Mouse (Mus musculus): ENCODE data around the gene Klrg1. TPM values are rescaled to one million over a fixed set of nuclear protein-coding genes. Genes with fewer than 3 reads are reported as not detected.
A peak's percentile ranks its signal among the peaks of the same experiment; 100 is the strongest.

Gene Klrg1
- polyA plus RNA-seq, 1 experiment from 2014 or later = not detected

DNA sequence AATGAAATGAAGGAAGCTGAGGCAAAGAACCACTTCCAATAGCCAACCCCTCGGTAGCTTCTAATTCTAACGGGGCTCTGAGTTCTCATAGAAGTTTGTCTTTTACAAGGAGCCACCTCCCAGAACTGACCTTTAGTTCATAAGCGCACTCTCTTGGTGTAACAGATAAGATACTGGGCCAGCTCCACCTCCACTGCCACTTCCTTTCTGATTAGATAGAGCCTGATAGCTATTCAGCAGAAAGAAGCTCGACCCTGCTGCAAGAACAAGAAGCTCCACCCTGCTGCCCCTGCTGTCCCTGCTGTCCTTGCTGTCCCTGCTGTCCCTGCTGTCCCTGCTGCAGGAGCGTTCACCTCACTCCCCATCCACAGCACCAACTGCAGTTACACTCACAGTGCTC lies 8.1 kb downstream of the Klrg1 start:
- Histone ChIP-seq H3K27ac (replicated peaks; ENCODE audit: low read depth, low read length) (no peak overlapping the region), H3K4me2 (ENCODE audit: low read depth, low read length) (no peak overlapping the region), H3K4me1 (ENCODE audit: control insufficient read depth, insufficient read depth, low read length) (no peaks in the 10 kb centered on the region), H3K27me3 (ENCODE audit: control insufficient read depth, insufficient read depth, low read length) (no peaks in the 10 kb centered on the region), H3K9ac (replicated peaks; ENCODE audit: low read length) (no peak overlapping the region), H3K4me3 (ENCODE audit: low read depth, low read length) (no peak overlapping the region), H3K9me3 (replicated peaks; ENCODE audit: control insufficient read depth, low read length) (no peaks in the 10 kb centered on the region), H3K36me3 (replicated peaks; ENCODE audit: control insufficient read depth, insufficient read depth, low read depth, low read length) (no peaks in the 10 kb centered on the region)
- WGBS = 69% methylated on average over 5 of the region's 5 CpGs
- DNase-seq (ENCODE audit: low spot score) (no peak), ATAC-seq (replicated peaks; ENCODE audit: insufficient number of reproducible peaks, low FRiP score, low TSS enrichment, low read depth) (no peak)

DNA sequence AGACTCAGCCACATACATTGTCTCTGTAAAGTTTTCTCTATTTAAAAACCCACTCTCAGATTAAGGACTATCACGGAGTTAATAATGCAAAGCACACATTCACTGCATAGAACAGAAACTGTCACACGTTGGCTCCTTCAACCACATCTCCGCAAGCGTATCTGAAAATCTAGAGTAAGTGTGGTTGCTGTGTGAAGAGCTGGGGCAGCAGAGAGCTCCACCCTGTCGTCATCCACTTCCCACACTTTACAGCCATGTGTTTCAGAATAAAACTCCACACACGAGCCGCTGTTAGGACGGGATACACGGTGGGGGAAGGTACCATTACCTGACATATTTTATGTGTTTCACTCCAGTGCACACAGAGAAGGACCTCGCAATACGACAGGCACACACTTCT lies 12.5 kb downstream of the Klrg1 start:
- H3K9ac ChIP-seq (replicated peaks; ENCODE audit: low read length) = no peak overlapping the region
- no peak overlapping the region for H3K27ac ChIP-seq (replicated peaks; ENCODE audit: low read depth, low read length)
- DNase-seq (ENCODE audit: low spot score) (no peak), ATAC-seq (replicated peaks; ENCODE audit: insufficient number of reproducible peaks, low FRiP score, low TSS enrichment, low read depth) (no peak)
- H3K9me3 ChIP-seq (replicated peaks; ENCODE audit: control insufficient read depth, low read length) = no peaks in the 10 kb centered on the region
- H3K4me2 ChIP-seq (ENCODE audit: low read depth, low read length) = no peak overlapping the region
- no peaks in the 10 kb centered on the region for H3K4me1 ChIP-seq (ENCODE audit: control insufficient read depth, insufficient read depth, low read length)
- no peaks in the 10 kb centered on the region for H3K36me3 ChIP-seq (replicated peaks; ENCODE audit: control insufficient read depth, insufficient read depth, low read depth, low read length)
- H3K4me3 ChIP-seq (ENCODE audit: low read depth, low read length) = no peak overlapping the region
- H3K27me3 ChIP-seq (ENCODE audit: control insufficient read depth, insufficient read depth, low read length) = no peaks in the 10 kb centered on the region
- 83% methylated on average over 11 of the region's 11 CpGs for WGBS

DNA sequence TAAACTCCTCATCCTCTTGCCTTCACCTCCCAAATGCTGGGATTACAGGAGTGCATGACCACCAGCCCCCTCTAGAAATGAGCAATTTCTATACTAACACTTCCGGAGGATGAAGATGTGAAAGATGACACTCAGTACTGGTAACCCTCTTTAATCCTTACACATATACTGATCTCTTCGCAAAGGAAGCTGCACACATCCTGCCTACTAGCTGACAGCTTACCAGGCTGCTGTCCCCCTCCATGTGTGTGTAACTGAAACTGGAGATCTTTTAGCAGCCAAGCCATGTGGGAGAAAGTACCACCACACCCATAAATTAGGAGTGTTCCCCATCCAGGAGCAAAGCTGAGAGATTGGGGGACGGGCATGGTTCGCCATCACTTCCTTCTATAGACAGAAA lies 13.5 kb downstream of the Klrg1 start:
- ATAC-seq (replicated peaks; ENCODE audit: insufficient number of reproducible peaks, low FRiP score, low TSS enrichment, low read depth) (no peak), DNase-seq (ENCODE audit: low spot score) (no peak)
- no peak overlapping the region for H3K9ac ChIP-seq (replicated peaks; ENCODE audit: low read length)
- H3K4me3 ChIP-seq (ENCODE audit: low read depth, low read length) = no peak overlapping the region
- no peaks in the 10 kb centered on the region for H3K9me3 ChIP-seq (replicated peaks; ENCODE audit: control insufficient read depth, low read length)
- no peaks in the 10 kb centered on the region for H3K36me3 ChIP-seq (replicated peaks; ENCODE audit: control insufficient read depth, insufficient read depth, low read depth, low read length)
- no peak overlapping the region for H3K27ac ChIP-seq (replicated peaks; ENCODE audit: low read depth, low read length)
- H3K4me2 ChIP-seq (ENCODE audit: low read depth, low read length) = no peak overlapping the region
- H3K4me1 ChIP-seq (ENCODE audit: control insufficient read depth, insufficient read depth, low read length) = no peaks in the 10 kb centered on the region
- 91% methylated on average over 4 of the region's 4 CpGs for WGBS
- no peaks in the 10 kb centered on the region for H3K27me3 ChIP-seq (ENCODE audit: control insufficient read depth, insufficient read depth, low read length)

DNA sequence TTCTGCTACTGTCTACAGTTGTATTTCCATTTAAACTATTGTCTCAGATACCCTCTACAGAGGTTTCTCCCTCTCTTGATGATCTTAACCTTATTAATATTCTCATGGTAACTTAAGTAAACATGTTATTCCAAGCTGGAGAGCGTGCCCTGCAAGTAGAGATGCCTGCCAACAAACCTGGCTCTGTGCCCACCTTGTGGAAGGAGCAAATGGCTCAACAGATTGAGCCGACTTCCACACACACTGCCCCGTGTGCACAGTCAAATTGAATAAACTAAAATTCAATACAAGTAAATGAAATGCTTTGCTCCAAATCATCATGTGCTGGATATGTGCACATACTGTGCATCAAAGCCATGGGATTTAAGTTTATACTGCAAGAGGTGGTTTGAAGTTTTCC lies 14.1 kb downstream of the Klrg1 start:
- Histone ChIP-seq H3K4me3 (ENCODE audit: low read depth, low read length) (no peak overlapping the region), H3K9me3 (replicated peaks; ENCODE audit: control insufficient read depth, low read length) (no peaks in the 10 kb centered on the region), H3K27ac (replicated peaks; ENCODE audit: low read depth, low read length) (no peak overlapping the region), H3K36me3 (replicated peaks; ENCODE audit: control insufficient read depth, insufficient read depth, low read depth, low read length) (no peaks in the 10 kb centered on the region), H3K4me1 (ENCODE audit: control insufficient read depth, insufficient read depth, low read length) (no peaks in the 10 kb centered on the region), H3K4me2 (ENCODE audit: low read depth, low read length) (no peak overlapping the region), H3K27me3 (ENCODE audit: control insufficient read depth, insufficient read depth, low read length) (no peaks in the 10 kb centered on the region), H3K9ac (replicated peaks; ENCODE audit: low read length) (no peak overlapping the region)
- DNase-seq (ENCODE audit: low spot score) (no peak), ATAC-seq (replicated peaks; ENCODE audit: insufficient number of reproducible peaks, low FRiP score, low TSS enrichment, low read depth) (no peak)
- WGBS = 68% methylated on average over 3 of the region's 3 CpGs

DNA sequence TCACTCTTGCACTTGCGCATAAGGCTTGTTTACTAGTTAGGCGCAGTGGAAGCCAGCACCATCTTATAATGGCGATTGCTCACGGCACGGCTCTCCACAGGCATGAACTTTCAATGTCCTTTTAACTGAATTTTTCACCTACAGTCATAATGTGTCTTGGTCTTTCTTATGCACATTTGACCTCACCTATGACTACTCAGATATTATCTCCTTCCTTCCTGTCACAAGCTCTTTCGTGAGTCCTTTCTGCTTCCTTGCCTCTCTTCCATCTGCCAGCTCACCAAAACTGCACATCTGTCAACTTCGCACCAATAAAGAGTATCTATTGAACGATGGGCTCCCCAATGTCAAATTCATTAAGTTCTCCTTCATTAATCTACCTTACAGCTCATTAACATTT lies 20.1 kb downstream of the Klrg1 start:
- Histone ChIP-seq H3K36me3 (replicated peaks; ENCODE audit: control insufficient read depth, insufficient read depth, low read depth, low read length) (no peaks in the 10 kb centered on the region), H3K9me3 (replicated peaks; ENCODE audit: control insufficient read depth, low read length) (no peaks in the 10 kb centered on the region), H3K27ac (replicated peaks; ENCODE audit: low read depth, low read length) (no peak overlapping the region), H3K27me3 (ENCODE audit: control insufficient read depth, insufficient read depth, low read length) (no peaks in the 10 kb centered on the region), H3K4me3 (ENCODE audit: low read depth, low read length) (no peak overlapping the region), H3K9ac (replicated peaks; ENCODE audit: low read length) (no peak overlapping the region), H3K4me2 (ENCODE audit: low read depth, low read length) (no peak overlapping the region), H3K4me1 (ENCODE audit: control insufficient read depth, insufficient read depth, low read length) (no peaks in the 10 kb centered on the region)
- DNase-seq (ENCODE audit: low spot score) = no peak
- ATAC-seq (replicated peaks; ENCODE audit: insufficient number of reproducible peaks, low FRiP score, low TSS enrichment, low read depth) = no peak
- 90% methylated on average over 8 of the region's 8 CpGs for WGBS

DNA sequence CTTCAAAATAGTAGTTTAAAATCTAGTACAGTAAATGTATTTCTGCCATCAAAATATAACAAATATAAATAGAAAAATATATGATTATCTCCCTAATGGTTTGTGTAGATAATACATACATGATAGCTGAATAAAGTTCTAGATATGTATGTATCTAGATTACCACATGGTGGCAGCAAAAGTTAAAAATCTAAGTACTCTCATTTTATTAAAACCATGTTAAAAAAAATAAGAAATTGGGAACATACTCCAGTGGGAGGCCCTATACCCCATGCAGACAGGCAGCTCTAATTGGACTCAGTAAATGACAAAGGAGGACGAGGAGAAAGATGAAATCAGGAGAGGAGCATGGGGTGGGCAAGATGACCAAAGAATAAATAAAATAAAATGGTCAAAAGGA lies 30.5 kb downstream of the Klrg1 start:
- 17% methylated on average over 1 of the region's 1 CpGs for WGBS
- no peaks in the 10 kb centered on the region for H3K36me3 ChIP-seq (replicated peaks; ENCODE audit: control insufficient read depth, insufficient read depth, low read depth, low read length)
- H3K4me1 ChIP-seq (ENCODE audit: control insufficient read depth, insufficient read depth, low read length) = no peaks in the 10 kb centered on the region
- H3K4me2 ChIP-seq (ENCODE audit: low read depth, low read length) = no peak overlapping the region
- no peak overlapping the region for H3K9ac ChIP-seq (replicated peaks; ENCODE audit: low read length)
- H3K9me3 ChIP-seq (replicated peaks; ENCODE audit: control insufficient read depth, low read length) = no peaks in the 10 kb centered on the region
- DNase-seq (ENCODE audit: low spot score) (peak; percentile 40), ATAC-seq (replicated peaks; ENCODE audit: insufficient number of reproducible peaks, low FRiP score, low TSS enrichment, low read depth) (no peak)
- H3K4me3 ChIP-seq (ENCODE audit: low read depth, low read length) = no peak overlapping the region
- H3K27me3 ChIP-seq (ENCODE audit: control insufficient read depth, insufficient read depth, low read length) = no peaks in the 10 kb centered on the region
- H3K27ac ChIP-seq (replicated peaks; ENCODE audit: low read depth, low read length) = no peak overlapping the region

DNA sequence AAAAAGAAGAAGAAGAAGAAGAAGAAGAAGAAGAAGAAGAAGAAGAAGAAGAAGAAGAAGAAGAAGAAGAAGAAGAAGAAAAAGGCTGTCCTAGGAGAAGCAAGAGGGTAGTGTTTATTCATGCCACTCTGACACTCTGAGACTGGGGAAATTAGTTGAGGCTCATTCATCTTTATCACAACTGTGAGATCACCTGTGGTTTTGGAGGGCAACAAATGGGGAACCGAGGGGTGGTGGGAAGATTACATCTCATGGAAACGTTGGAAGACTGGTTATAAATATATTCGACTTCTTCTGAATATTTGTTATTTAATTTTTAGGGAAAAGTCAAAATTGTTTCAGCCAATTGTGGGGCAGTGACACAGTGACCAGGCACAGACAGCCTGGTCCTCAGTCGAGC lies 32.6 kb downstream of the Klrg1 start:
- 81% methylated on average over 4 of the region's 4 CpGs for WGBS
- ATAC-seq (replicated peaks; ENCODE audit: insufficient number of reproducible peaks, low FRiP score, low TSS enrichment, low read depth) = no peak

More for the DNA sequence above, 32.6 kb downstream of the Klrg1 start:
- no peaks in the 10 kb centered on the region for H3K27me3 ChIP-seq (ENCODE audit: control insufficient read depth, insufficient read depth, low read length)
- no peaks in the 10 kb centered on the region for H3K9me3 ChIP-seq (replicated peaks; ENCODE audit: control insufficient read depth, low read length)
- H3K36me3 ChIP-seq (replicated peaks; ENCODE audit: control insufficient read depth, insufficient read depth, low read depth, low read length) = no peaks in the 10 kb centered on the region
- no peak for DNase-seq (ENCODE audit: low spot score)
- H3K4me1 ChIP-seq (ENCODE audit: control insufficient read depth, insufficient read depth, low read length) = no peaks in the 10 kb centered on the region
- no peak overlapping the region for H3K9ac ChIP-seq (replicated peaks; ENCODE audit: low read length)
- H3K4me3 ChIP-seq (ENCODE audit: low read depth, low read length) = no peak overlapping the region
- no peak overlapping the region for H3K27ac ChIP-seq (replicated peaks; ENCODE audit: low read depth, low read length)
- no peak overlapping the region for H3K4me2 ChIP-seq (ENCODE audit: low read depth, low read length)
